Comparison of ENCODE assay signal across 28 mouse cellular contexts in the genomic region with DNA sequence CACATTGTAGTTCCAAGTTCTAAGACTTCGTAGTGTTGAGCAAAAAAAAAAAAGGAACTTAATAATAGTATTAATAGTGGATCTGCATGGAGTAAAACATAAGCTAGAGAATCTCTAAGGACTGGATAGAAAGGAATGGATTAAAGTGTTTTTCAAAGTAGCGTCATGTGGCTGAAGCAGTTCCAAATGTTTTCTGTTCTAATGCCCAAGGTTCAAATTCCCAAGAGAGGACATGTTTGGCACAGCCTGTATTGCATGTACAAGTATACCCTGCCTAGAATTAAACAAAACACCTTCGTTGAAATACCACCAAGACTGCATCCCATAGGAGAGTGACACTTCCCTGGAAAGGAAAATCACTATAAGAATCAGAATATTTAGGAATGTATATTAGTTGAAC. TPM values are rescaled to one million over a fixed set of nuclear protein-coding genes. Genes with fewer than 3 reads are reported as not detected.
DNase-seq lines count a peak whose midpoint lies in the region; ATAC-seq and TF ChIP-seq lines count a peak whose summit lies in the region.
"Had no signal": no experiment of that assay in that cellular context is flagged by ENCODE, and none has a peak within 500 bp of the region (broad histone marks: within the 10 kb centered on the region; RNA-seq: fewer than 3 reads in every experiment).

No protein-coding gene starts in this region.

- no peak overlapping the region for H3K9ac ChIP-seq in kidney, embryonic 16.5 days (replicated peaks; ENCODE audit: low read length)
- no peak overlapping the region for H3K9ac ChIP-seq in kidney, embryonic 14.5 days (ENCODE audit: low read depth, low read length)
- H3K9ac ChIP-seq in liver, adult 2 months (ENCODE audit: low read depth, low read length) = no peak overlapping the region
- H3K9ac ChIP-seq: embryonic facial prominence, embryonic 15.5 days; forebrain, postnatal 0 days; hindbrain, embryonic 12.5 days; hindbrain, embryonic 15.5 days had no signal

- TF ChIP-seq CTCF in liver, adult 2 months (IDR thresholded peaks at IDR 0.05; ENCODE audit: low read depth, low read length) = no peak

- no peaks in the 10 kb centered on the region for H3K79me2 ChIP-seq in liver, adult 2 months (ENCODE audit: control insufficient read depth, insufficient read depth, low read length)

- ATAC-seq in kidney, embryonic 16.5 days (ENCODE audit: low FRiP score, low TSS enrichment) = no peak
- ATAC-seq in kidney, embryonic 14.5 days (ENCODE audit: low FRiP score, low TSS enrichment) = no peak
- ATAC-seq: CD4-positive, CD25-positive, alpha-beta regulatory T cell, adult 4 months; forebrain, embryonic 14.5 days; forebrain, postnatal 0 days had no signal

- H3K4me3 ChIP-seq in kidney, embryonic 16.5 days (ENCODE audit: low read length) = no peak overlapping the region
- H3K4me3 ChIP-seq in kidney, embryonic 14.5 days (ENCODE audit: low read length) = no peak overlapping the region
- no peak overlapping the region for H3K4me3 ChIP-seq in liver, adult 2 months (ENCODE audit: insufficient read depth, low read depth, low read length)
- H3K4me3 ChIP-seq: embryonic facial prominence, embryonic 15.5 days; gastrocnemius, adult 2 months; hindbrain, embryonic 12.5 days; hindbrain, embryonic 15.5 days had no signal

- H3K36me3 ChIP-seq in kidney, embryonic 16.5 days (ENCODE audit: insufficient read depth, low read length) = no peaks in the 10 kb centered on the region
- no peaks in the 10 kb centered on the region for H3K36me3 ChIP-seq in kidney, embryonic 14.5 days (ENCODE audit: control insufficient read depth, insufficient read depth, low read length)
- H3K36me3 ChIP-seq in liver, adult 2 months (ENCODE audit: control insufficient read depth, insufficient read depth, low read length) = no peaks in the 10 kb centered on the region
- H3K36me3 ChIP-seq: embryonic facial prominence, embryonic 15.5 days; hindbrain, embryonic 12.5 days; hindbrain, embryonic 15.5 days had no signal

- 76% methylated on average over 3 of the region's 3 CpGs for WGBS in kidney, embryonic 16.5 days
- 84% methylated on average over 3 of the region's 3 CpGs for WGBS in kidney, embryonic 14.5 days
- 65% methylated on average over 3 of the region's 3 CpGs for WGBS in liver, adult 2 months

- H3K9me3 ChIP-seq in kidney, embryonic 16.5 days (ENCODE audit: low read length) = no peaks in the 10 kb centered on the region
- no peaks in the 10 kb centered on the region for H3K9me3 ChIP-seq in kidney, embryonic 14.5 days (ENCODE audit: control insufficient read depth, low read length)
- H3K9me3 ChIP-seq: embryonic facial prominence, embryonic 15.5 days; hindbrain, embryonic 12.5 days; hindbrain, embryonic 15.5 days had no signal

- TF ChIP-seq POLR2A in liver, adult 2 months (IDR thresholded peaks at IDR 0.05; ENCODE audit: extremely low read depth, insufficient read depth, low read length) = no peak

- no peaks in the 10 kb centered on the region for H3K4me1 ChIP-seq in kidney, embryonic 16.5 days (ENCODE audit: insufficient read depth, low read length)
- no peaks in the 10 kb centered on the region for H3K4me1 ChIP-seq in kidney, embryonic 14.5 days (ENCODE audit: control insufficient read depth, insufficient read depth, low read length)
- no peaks in the 10 kb centered on the region for H3K4me1 ChIP-seq in liver, adult 2 months (ENCODE audit: control insufficient read depth, insufficient read depth, low read length)
- H3K4me1 ChIP-seq: embryonic facial prominence, embryonic 15.5 days; hindbrain, embryonic 12.5 days; hindbrain, embryonic 15.5 days had no signal

- no peaks in the 10 kb centered on the region for H3K27me3 ChIP-seq in kidney, embryonic 16.5 days (ENCODE audit: insufficient read depth, low read length)
- H3K27me3 ChIP-seq in kidney, embryonic 14.5 days (ENCODE audit: control insufficient read depth, insufficient read depth, low read length) = no peaks in the 10 kb centered on the region
- H3K27me3 ChIP-seq in liver, adult 2 months (ENCODE audit: control insufficient read depth, insufficient read depth, low read length) = no peaks in the 10 kb centered on the region
- H3K27me3 ChIP-seq: embryonic facial prominence, embryonic 15.5 days; hindbrain, embryonic 12.5 days; hindbrain, embryonic 15.5 days had no signal

- peak; percentile 11 for DNase-seq in kidney, adult 11 months
- DNase-seq in kidney, adult 9 months = peak; percentile 70
- DNase-seq in liver, adult 2 months (ENCODE audit: extremely low read depth, low read depth, low spot score) = peak; percentile 53
- no peak for DNase-seq in liver
- DNase-seq: adrenal gland, adult 8-10 months; cerebellum, adult 11 months; cerebellum, adult 8-10 months; cerebellum, postnatal 10 days; cerebellum, postnatal 36 days; embryo, embryonic 11 days; forebrain, postnatal 0 days; gastrocnemius, adult 2 months; gastrocnemius, postnatal 14 days; heart, adult 11 months had no signal

- H3K27ac ChIP-seq in kidney, embryonic 16.5 days (ENCODE audit: low read length) = no peak overlapping the region
- no peak overlapping the region for H3K27ac ChIP-seq in kidney, embryonic 14.5 days (ENCODE audit: low read depth, low read length)
- no peak overlapping the region for H3K27ac ChIP-seq in liver, adult 2 months (replicated peaks; ENCODE audit: insufficient read depth, low read depth, low read length)
- H3K27ac ChIP-seq: embryonic facial prominence, embryonic 15.5 days; gastrocnemius, adult 2 months; hindbrain, embryonic 12.5 days; hindbrain, embryonic 15.5 days had no signal

- no peak overlapping the region for H3K4me2 ChIP-seq in kidney, embryonic 16.5 days (replicated peaks; ENCODE audit: low read depth, low read length)
- no peak overlapping the region for H3K4me2 ChIP-seq in kidney, embryonic 14.5 days (replicated peaks; ENCODE audit: low read depth, low read length)
- H3K4me2 ChIP-seq: embryonic facial prominence, embryonic 15.5 days; heart, embryonic 11.5 days; hindbrain, embryonic 12.5 days; hindbrain, embryonic 15.5 days had no signal

RNA-seq across cellular contexts. Expression of gene Bmp15, which starts 36.4 kb away (rescaled TPM):
- 0.05 and 0.06 TPM in 2 replicates for polyA plus RNA-seq in kidney, embryonic 16.5 days (2015; fragmentation: Nextera tagmentation; extraction: Ambion mirVana)
- polyA plus RNA-seq in kidney, embryonic 14.5 days (2014; fragmentation: Nextera tagmentation; extraction: Ambion mirVana) = 0.06 and 0.15 TPM in 2 replicates
- total RNA-seq in liver, adult 2 months (2014; rRNA removed) = not detected in 2 replicates
- not detected in 2 replicates for polyA plus RNA-seq in liver, adult 2 months (2012; rRNA removed)
- total RNA-seq: heart, adult 8-10 months; hematopoietic stem cell, adult 5-6 weeks; MEL had no signal
- polyA plus RNA-seq: C2C12; CD4-positive, CD25-positive, alpha-beta regulatory T cell, adult 4 months; embryonic facial prominence, embryonic 11.5 days; forebrain, embryonic 11.5 days had no signal

RNA-seq across cellular contexts. Expression of gene Shroom4, which starts 42.8 kb away (rescaled TPM):
- polyA plus RNA-seq in kidney, embryonic 16.5 days (2015; fragmentation: Nextera tagmentation; extraction: Ambion mirVana) = 8.9 and 9.4 TPM in 2 replicates
- 5.1 and 9.3 TPM in 2 replicates for polyA plus RNA-seq in kidney, embryonic 14.5 days (2014; fragmentation: Nextera tagmentation; extraction: Ambion mirVana)
- total RNA-seq in liver, adult 2 months (2014; rRNA removed) = 0.74 and 0.87 TPM in 2 replicates
- polyA plus RNA-seq in liver, adult 2 months (2012; rRNA removed) = 0.15 and 0.29 TPM in 2 replicates
- total RNA-seq: MEL had no signal
- polyA plus RNA-seq: CD4-positive, CD25-positive, alpha-beta regulatory T cell, adult 4 months had no signal
